Mouse (Mus musculus) liver, embryonic 14.5 days (tissue): ENCODE measurements around the gene Sox8.

Experiments used
- CTCF ChIP-seq: IDR thresholded peaks from 2 replicates; pipeline ENCODE4 v1.5.1; 2016; ENCODE audit warnings: antibody characterized with exemption, low read depth, control low read depth
- EP300 ChIP-seq: IDR thresholded peaks from 2 replicates; pipeline ENCODE4 v1.6.1; 2016; ENCODE audit warnings: antibody characterized with exemption, low read depth

DNA sequence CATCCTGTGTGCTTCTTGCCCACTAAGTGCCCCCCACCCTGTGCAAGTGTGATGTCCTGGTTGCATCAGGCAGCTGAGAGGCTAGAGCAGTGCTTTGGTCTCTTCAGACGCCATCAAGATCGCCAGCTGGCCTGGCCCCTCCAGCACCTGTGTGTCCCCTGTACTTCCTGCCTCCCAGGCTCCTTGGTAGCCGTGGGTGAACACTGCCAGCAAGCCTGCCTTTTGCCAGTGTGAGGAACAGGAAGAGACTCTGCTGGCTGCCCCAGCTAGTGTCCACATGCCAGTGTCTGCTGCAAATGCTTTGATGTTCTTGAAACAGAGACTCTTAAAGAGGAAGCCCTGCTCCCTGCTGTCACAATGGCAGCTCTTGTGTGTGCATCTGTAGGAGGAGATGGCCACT lies 27.1 kb upstream of the Sox8 start:
- TF ChIP-seq CTCF, result no peak
- no peak for TF ChIP-seq EP300
